Mouse (Mus musculus) ES-Bruce4 (cell line): ENCODE data around the gene Padi3. TPM values are rescaled to one million over a fixed set of nuclear protein-coding genes. Genes with fewer than 3 reads are reported as not detected.

Source experiments
- H3K27ac ChIP-seq: 2 replicates; pipeline ENCODE4 v1.5.1; 2012; ENCODE audit warnings: low read length, inconsistent platforms; ENCODE audit not compliant: insufficient read depth
- H3K27me3 ChIP-seq: 2 replicates; pipeline ENCODE4 v1.6.1; 2012; ENCODE audit warnings: mild to moderate bottlenecking, low read length, inconsistent platforms; ENCODE audit not compliant: control insufficient read depth, poor library complexity, insufficient read depth, severe bottlenecking
- H3K36me3 ChIP-seq: 2 replicates; pipeline ENCODE4 v1.6.1; 2012; ENCODE audit warnings: inconsistent platforms, mild to moderate bottlenecking, low read length, moderate library complexity; ENCODE audit not compliant: control insufficient read depth, poor library complexity, insufficient read depth, severe bottlenecking
- H3K4me1 ChIP-seq: one replicate; pipeline ENCODE4 v1.8.1; 2011; ENCODE audit warnings: low read length; ENCODE audit not compliant: control insufficient read depth, insufficient read depth
- H3K4me3 ChIP-seq: 2 replicates; pipeline ENCODE4 v1.5.1; 2011; ENCODE audit warnings: low read depth, mild to moderate bottlenecking, low read length
- H3K9ac ChIP-seq: 2 replicates; pipeline ENCODE4 v1.6.1; 2012; ENCODE audit warnings: low read depth, mild to moderate bottlenecking, inconsistent platforms; ENCODE audit not compliant: poor library complexity, severe bottlenecking
- H3K9me3 ChIP-seq: replicated peaks from 2 replicates; pipeline ENCODE4 v1.6.1; 2012; ENCODE audit warnings: mild to moderate bottlenecking, low read length, inconsistent platforms; ENCODE audit not compliant: control insufficient read depth, poor library complexity, insufficient read depth, severe bottlenecking
- CTCF ChIP-seq: IDR thresholded peaks from one replicate; pipeline ENCODE4 v1.8.1; 2011; ENCODE audit warnings: low read depth, low read length
- EP300 ChIP-seq: IDR thresholded peaks from 2 replicates; pipeline ENCODE4 v1.6.1; 2011; ENCODE audit warnings: low read depth, low read length; ENCODE audit not compliant: insufficient read depth
- POLR2A ChIP-seq: IDR thresholded peaks from one replicate; pipeline ENCODE4 v1.8.1; 2011; ENCODE audit warnings: low read length; ENCODE audit not compliant: insufficient read depth
- polyA plus RNA-seq: library from polyadenylated mRNA; stranded (reverse); fragments of >200 nt; gene quantifications from 2 replicates; pipeline ENCODE4 v1.2.4, GENCODE M21; 2011; ENCODE audit warnings: low read depth; ENCODE audit not compliant: missing spikeins, insufficient read depth, insufficient read length

Padi3 gene
- polyA plus RNA-seq, 1 experiment, result 2.8 TPM

DNA sequence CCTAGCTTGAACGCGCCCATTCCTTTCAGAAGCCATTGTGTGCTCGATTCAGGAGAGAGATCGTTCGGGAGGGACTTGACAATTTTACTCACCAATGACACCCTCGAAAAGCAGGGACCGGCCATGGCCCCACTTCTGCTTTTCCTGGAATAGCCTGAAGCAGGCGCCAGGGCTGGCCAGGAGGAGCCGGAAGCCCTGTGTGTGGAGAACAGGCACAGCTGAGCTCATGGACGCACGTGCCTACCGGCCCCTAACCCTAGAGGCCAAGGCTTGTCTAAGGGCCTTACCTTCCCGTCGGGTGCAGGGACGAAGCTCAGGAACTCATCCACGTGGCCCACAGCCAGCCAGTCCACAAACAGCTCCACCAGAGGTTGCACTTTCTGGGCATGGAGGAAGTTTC lies 19.4 kb downstream of the Padi3 start:
- H3K27me3 ChIP-seq, result no peaks in the 10 kb centered on the region
- H3K4me1 ChIP-seq, result no peaks in the 10 kb centered on the region
- H3K9me3 ChIP-seq, result no peaks in the 10 kb centered on the region
- no peaks in the 10 kb centered on the region for H3K36me3 ChIP-seq
- H3K27ac ChIP-seq, result no peak overlapping the region
- H3K4me3 ChIP-seq, result no peak overlapping the region
- H3K9ac ChIP-seq, result no peak overlapping the region
- no peak for TF ChIP-seq CTCF
- no peak for TF ChIP-seq POLR2A
- no peak for TF ChIP-seq EP300

DNA sequence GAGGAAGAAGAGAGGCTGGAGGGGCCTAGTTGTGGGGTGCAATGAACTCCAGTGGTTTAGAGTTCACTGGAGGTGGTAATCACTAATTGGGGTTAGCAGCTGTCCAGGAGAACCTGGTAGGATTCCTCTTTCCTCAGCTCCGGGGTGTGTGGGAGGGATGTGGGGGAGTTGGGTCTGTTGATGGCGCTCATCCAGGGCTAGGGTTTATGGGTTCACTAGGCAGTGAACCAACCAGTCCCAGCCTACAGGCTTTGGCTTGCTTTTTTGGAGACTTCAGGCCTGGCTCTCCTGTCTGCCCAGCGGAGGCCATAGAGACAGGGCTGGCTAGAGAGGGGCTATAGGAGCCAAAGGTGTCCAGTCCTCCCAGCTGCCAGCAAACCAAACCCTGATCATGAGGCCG lies 20.5 kb downstream of the Padi3 start:
- H3K27me3 ChIP-seq, result no peaks in the 10 kb centered on the region
- H3K9ac ChIP-seq, result no peak overlapping the region
- H3K4me3 ChIP-seq, result no peak overlapping the region
- H3K9me3 ChIP-seq, result no peaks in the 10 kb centered on the region
- TF ChIP-seq EP300, result no peak
- TF ChIP-seq POLR2A, result no peak
- TF ChIP-seq CTCF, result no peak
- H3K4me1 ChIP-seq, result no peaks in the 10 kb centered on the region
- H3K36me3 ChIP-seq, result no peaks in the 10 kb centered on the region
- no peak overlapping the region for H3K27ac ChIP-seq

DNA sequence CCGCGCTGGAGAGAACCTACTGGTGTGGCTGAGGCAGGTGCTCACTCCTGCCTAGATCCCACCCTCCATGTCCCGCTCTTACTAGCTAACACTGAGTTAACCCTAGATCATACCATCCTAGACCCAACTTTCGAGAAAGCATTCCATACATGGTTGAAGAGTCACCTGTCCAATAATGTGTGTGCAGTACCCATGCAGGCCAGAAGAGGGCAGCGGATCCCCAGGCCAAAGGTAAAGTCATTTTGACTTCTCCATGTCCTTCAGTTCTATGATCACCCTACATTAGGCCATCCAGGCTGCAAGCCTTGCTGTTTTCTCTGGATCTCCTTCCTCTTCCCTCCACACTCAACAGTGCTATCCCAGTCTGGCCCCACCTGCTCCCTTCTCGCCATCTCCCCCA lies 21.5 kb downstream of the Padi3 start:
- Histone ChIP-seq H3K9me3 (no peaks in the 10 kb centered on the region), H3K9ac (peak overlapping the region; percentile 5; the same call in 1 of the 2 replicates), H3K27me3 (no peaks in the 10 kb centered on the region), H3K27ac (no peak overlapping the region), H3K4me1 (no peaks in the 10 kb centered on the region), H3K4me3 (no peak overlapping the region), H3K36me3 (no peaks in the 10 kb centered on the region)
- TF ChIP-seq EP300 (no peak), CTCF (peak; percentile 92), POLR2A (no peak)

DNA sequence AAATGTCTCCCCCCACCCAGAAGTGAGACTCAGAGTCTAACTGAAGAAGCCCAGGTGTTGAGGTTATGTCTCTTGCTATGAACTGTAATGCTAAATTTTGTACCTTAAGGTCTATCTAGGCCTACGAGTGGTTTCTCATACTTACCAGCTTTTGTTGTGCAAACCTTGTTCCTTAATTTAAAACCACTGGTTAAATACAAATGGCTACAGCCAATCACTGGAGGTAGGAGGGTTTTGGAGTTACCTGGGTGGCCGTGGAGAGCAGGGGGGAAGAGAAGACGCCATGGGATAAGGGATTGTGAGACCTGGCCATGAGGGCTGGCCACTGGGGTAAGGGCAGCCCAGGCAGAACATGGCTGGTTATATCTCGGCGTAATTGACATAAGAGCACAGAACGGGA lies 22.2 kb downstream of the Padi3 start:
- no peak for TF ChIP-seq EP300
- no peak for TF ChIP-seq CTCF
- TF ChIP-seq POLR2A, result no peak
- H3K36me3 ChIP-seq, result no peaks in the 10 kb centered on the region
- H3K9me3 ChIP-seq, result no peaks in the 10 kb centered on the region
- no peaks in the 10 kb centered on the region for H3K27me3 ChIP-seq
- no peaks in the 10 kb centered on the region for H3K4me1 ChIP-seq
- no peak overlapping the region for H3K27ac ChIP-seq
- no peak overlapping the region for H3K4me3 ChIP-seq
- H3K9ac ChIP-seq, result peak overlapping the region; percentile 5; the same call in 1 of the 2 replicates

DNA sequence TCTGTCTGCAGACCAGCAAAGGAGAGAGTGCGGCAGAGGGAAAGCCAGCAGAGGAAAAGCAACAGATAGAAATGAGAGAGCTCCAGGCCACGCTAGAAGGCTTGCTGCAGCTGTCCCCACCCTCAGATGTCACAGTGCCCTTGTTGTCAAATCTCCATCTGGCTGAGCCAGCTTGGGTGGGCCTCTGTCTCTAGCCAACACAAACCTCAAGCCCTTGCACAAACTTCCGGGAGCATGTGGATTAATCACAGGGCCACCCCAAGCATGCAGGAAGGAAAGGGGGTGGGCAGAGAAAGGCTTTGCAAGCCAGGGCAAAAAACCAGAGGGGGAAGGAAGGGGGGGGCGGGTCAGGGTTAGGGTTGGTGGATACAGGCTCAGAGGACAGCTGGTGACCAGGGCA lies 23.0 kb downstream of the Padi3 start:
- no peaks in the 10 kb centered on the region for H3K4me1 ChIP-seq
- H3K36me3 ChIP-seq, result no peaks in the 10 kb centered on the region
- H3K4me3 ChIP-seq, result no peak overlapping the region
- no peak overlapping the region for H3K27ac ChIP-seq
- H3K9ac ChIP-seq, result no peak overlapping the region
- H3K9me3 ChIP-seq, result no peaks in the 10 kb centered on the region
- no peaks in the 10 kb centered on the region for H3K27me3 ChIP-seq
- TF ChIP-seq CTCF (no peak), POLR2A (no peak), EP300 (no peak)

DNA sequence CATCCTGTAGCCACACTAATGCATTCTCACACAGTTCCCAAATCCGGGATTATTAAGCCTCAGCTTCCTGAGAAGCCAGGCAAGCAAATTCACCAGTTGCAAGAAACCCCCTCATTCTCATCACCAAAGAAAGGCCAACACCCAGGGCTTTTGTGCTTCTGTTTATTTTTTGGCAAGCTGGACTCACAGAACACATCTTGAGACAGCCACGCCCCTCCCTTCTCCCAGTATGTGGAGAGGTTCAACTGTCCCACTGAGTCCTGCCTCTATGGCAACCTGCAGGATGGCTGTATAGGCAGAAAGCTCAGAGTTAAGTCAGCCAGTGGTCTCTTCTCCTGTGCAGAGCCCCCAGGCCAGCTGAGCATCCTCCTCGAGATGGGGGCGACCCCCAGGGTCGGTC lies 25.2 kb downstream of the Padi3 start:
- Histone ChIP-seq H3K4me1 (no peaks in the 10 kb centered on the region), H3K9ac (no peak overlapping the region), H3K9me3 (no peaks in the 10 kb centered on the region), H3K27ac (no peak overlapping the region), H3K27me3 (no peaks in the 10 kb centered on the region), H3K36me3 (no peaks in the 10 kb centered on the region), H3K4me3 (no peak overlapping the region)
- TF ChIP-seq CTCF, result no peak
- no peak for TF ChIP-seq EP300
- no peak for TF ChIP-seq POLR2A
